Mouse (Mus musculus) forebrain, embryonic 10.5 days (tissue): Measurements from ENCODE around the gene Sipa1l2. TPM values are rescaled to one million over a fixed set of nuclear protein-coding genes. Genes with fewer than 3 reads are reported as not detected.

Experiments used
- DNase-seq: peaks from one replicate; pipeline ENCODE4 v3.0.0-alpha.2; 2017; ENCODE audit warnings: low spot score; ENCODE audit errors: extremely low spot score
- H3K27ac ChIP-seq: fragments of 300-500 bp; sonication (generic); 2 replicates; pipeline ENCODE4 v1.5.1; 2016; ENCODE audit warnings: mild to moderate bottlenecking
- H3K27me3 ChIP-seq: fragments of 300-500 bp; sonication (generic); 2 replicates; pipeline ENCODE4 v1.6.1; 2016; ENCODE audit warnings: mild to moderate bottlenecking; ENCODE audit not compliant: poor library complexity, severe bottlenecking
- H3K36me3 ChIP-seq: fragments of 300-500 bp; sonication (generic); replicated peaks from 2 replicates; pipeline ENCODE4 v1.6.1; 2016; ENCODE audit warnings: mild to moderate bottlenecking, moderate library complexity
- H3K4me1 ChIP-seq: fragments of 300-500 bp; sonication (generic); 2 replicates; pipeline ENCODE4 v1.6.1; 2016
- H3K4me3 ChIP-seq: fragments of 300-500 bp; sonication (generic); 2 replicates; pipeline ENCODE4 v1.5.1; 2016; ENCODE audit warnings: mild to moderate bottlenecking, moderate library complexity
- H3K9me3 ChIP-seq: fragments of 300-500 bp; sonication (generic); 2 replicates; pipeline ENCODE4 v1.6.1; 2016; ENCODE audit warnings: mild to moderate bottlenecking, moderate library complexity
- WGBS: fragments of 180-500 bp; shearing (Covaris S2); methylation state at CpG from one replicate; pipeline ENCODE4 v1.1.7; 2016; 5-methylcytosine and 5-hydroxymethylcytosine counted together
- polyA plus RNA-seq: library from polyadenylated mRNA; unstranded; fragments of >200 nt; fragmentation: Nextera tagmentation; extraction: Ambion mirVana; gene quantifications from 2 replicates; pipeline ENCODE4 v1.2.1, GENCODE M21; 2016

Gene Sipa1l2
- polyA plus RNA-seq, 1 experiment from 2014 or later = 15.4 TPM

DNA sequence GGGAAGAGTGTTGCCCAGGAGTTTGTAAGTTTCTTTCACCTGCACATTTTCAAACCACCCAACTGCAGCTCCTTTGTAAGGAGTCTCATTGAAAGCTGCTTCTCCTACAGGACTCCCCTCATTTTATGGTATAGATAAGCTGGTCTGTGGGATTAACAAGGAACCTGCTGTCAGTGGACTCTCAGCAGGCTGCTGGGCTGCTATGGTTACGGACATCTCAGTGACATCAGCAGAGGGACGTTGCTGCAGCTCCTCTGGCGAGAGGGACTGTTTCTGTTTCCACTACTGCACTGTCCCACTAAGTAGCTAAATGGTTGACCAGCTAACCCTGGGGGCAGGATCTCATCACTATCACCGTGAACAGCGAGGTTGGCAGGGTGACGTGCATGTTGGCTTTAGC lies 120.6 kb downstream of the Sipa1l2 start:
- Histone ChIP-seq H3K4me3 (no peak overlapping the region), H3K27ac (no peak overlapping the region; the same call in 1 of the 2 replicates), H3K27me3 (no peaks in the 10 kb centered on the region), H3K9me3 (no peaks in the 10 kb centered on the region), H3K36me3 (peaks cover 90% of the 10 kb centered on the region), H3K4me1 (peaks cover 12% of the 10 kb centered on the region)
- WGBS = 58% methylated on average over 6 of the region's 6 CpGs
- DNase-seq = no peak

DNA sequence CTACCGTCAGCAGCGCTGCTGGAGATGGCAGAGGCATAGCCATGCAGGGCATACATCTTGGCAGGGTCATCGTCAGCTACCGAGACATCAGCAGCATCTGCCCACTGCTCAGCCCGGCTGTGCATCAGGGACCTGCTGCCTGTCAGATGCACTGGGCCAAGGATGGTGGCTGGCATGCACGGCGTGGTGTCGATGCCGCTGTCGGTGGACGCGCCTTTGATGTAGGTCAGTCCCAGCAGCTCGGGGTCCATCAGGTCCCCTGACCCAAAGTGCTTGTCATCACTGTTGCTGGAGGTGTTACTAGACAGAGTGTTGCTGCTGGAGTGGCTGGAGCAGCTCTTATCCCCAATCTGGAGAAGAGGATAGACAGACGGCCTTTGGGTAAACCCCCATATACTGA lies 122.1 kb downstream of the Sipa1l2 start:
- 95% methylated on average over 14 of the region's 14 CpGs for whole genome bisulfite sequencing
- peaks cover 12% of the 10 kb centered on the region for H3K4me1 ChIP-seq

DNA sequence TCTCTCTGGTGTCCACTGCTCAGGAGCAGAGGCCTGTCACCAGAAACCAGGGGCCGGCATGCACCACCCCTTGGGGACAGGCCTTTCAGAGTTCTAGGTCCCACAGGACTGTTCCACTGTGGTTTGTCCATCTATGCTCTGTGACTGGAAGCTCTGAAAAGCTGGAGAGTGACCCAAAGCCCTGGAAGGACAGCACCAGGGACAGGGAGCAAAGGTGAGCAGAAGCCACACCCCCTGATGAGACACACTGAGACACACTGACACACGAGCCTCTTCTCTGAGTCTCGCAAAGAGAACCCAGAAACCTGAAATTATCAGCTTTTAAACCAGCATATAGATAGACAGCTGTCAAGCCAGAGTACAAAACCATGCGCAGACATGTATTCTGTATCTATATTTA lies 123.4 kb downstream of the Sipa1l2 start:
- DNase-seq = no peak
- Histone ChIP-seq H3K36me3 (peaks cover 91% of the 10 kb centered on the region), H3K9me3 (no peaks in the 10 kb centered on the region), H3K4me1 (peaks cover 20% of the 10 kb centered on the region), H3K27ac (no peak overlapping the region), H3K27me3 (no peaks in the 10 kb centered on the region), H3K4me3 (no peak overlapping the region)
- WGBS = 78% methylated on average over 4 of the region's 4 CpGs

More for the DNA sequence above, 122.1 kb downstream of the Sipa1l2 start:
- Histone ChIP-seq H3K36me3 (peaks cover 91% of the 10 kb centered on the region), H3K9me3 (no peaks in the 10 kb centered on the region), H3K4me3 (no peak overlapping the region), H3K27ac (no peak overlapping the region), H3K27me3 (no peaks in the 10 kb centered on the region)
- no peak for DNase-seq

DNA sequence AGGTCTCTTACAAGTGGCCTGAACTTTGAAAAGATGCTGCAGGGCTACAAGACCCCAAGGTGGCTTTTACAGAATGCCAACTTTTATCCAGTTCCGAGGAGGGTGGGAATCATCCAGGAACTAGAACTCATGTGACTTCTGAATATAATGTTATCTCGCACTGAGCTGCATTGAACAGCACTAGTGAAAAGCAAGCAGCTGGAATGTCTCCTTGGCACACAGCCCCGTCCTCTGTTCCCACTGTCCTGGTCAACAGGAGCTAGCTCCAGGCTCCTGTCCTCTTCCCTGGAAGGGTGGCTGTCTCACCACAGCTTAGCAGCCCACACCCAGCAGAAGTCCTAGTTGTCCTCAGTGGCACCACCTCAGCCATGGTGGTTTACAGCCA lies 124.4 kb downstream of the Sipa1l2 start:
- Histone ChIP-seq H3K4me1 (peaks cover 20% of the 10 kb centered on the region), H3K36me3 (peaks cover 91% of the 10 kb centered on the region), H3K27ac (no peak overlapping the region), H3K4me3 (no peak overlapping the region), H3K9me3 (no peaks in the 10 kb centered on the region), H3K27me3 (no peaks in the 10 kb centered on the region)
- DNase-seq = no peak
- WGBS = 91% methylated on average over 3 of the region's 3 CpGs

DNA sequence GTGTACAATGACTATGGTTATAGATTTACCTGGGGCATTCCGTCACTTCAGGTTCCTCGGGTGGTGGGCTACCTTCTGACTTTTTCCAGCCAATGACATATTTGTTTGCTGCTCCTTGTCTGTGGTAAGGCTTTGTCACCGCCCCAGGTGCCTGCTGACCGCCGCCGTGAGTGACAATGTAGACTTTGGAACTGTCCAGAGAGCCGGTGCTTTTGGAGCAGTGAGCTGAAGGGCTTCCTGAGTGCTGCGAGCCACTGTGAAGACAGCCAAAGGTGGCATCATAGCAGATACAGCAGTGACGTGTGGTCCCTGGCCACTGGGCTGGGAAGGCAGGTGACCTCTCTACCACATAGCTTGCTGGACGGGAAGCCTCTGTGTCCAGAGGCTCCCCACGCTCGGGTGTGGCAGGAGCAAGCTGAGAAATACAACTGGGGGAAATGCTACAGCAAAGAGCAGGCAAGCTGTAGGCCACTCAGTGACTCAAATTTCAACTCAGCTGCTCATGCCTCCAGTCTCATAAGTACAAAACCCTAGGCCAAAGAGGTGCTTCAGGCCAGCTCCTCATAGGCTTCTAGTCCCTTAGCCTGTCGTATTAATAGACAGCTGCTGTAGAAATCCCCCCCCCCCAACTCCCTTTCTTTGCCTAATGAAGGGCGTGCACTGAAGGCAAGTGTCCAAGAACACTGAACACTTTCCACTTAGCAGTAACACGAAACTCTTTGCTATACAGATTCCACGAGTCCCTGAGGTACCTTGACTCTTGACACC lies 125.0 kb downstream of the Sipa1l2 start:
- WGBS = 87% methylated on average over 16 of the region's 16 CpGs
- Histone ChIP-seq H3K4me3 (no peak overlapping the region), H3K27ac (no peak overlapping the region), H3K27me3 (no peaks in the 10 kb centered on the region), H3K9me3 (no peaks in the 10 kb centered on the region), H3K36me3 (peaks cover 91% of the 10 kb centered on the region), H3K4me1 (peaks cover 20% of the 10 kb centered on the region)
- no peak for DNase-seq

DNA sequence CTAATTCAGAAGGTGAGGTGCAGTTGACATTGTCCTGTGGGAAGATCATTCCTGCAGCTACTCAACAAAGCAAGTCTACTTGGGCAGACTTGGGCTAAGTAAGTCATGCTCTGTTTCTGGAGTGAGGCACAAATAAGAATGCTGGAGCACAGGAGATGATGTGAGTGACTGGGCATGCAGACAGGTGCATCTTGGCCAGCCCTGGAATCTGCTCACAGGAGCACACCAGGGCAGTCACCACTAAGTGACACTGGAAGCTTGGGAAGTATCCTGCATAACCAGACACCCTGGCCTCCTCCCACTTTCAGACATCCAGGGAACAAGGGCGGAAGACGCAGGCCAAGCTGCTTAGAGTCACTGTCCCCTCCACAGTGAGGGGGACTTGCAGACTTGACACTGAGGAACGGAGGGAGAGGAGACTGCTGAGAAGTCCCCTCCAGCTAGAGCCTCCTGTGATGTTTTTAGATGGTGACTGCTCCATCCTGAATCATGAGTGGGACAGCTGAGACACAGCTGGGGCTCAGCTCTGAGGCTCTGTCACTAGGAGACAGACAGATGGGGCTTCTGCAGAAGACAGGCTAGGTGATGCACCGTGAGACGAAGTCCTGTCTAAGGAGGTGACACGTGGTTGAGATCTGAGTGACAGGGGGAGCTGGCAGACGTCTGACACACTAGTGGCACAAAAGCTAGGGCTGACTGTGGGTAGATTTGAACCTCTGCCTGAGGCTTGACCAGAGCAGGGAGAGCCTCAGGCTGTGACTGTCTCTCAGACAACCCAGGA lies 134.1 kb downstream of the Sipa1l2 start:
- no peaks in the 10 kb centered on the region for H3K27me3 ChIP-seq
- H3K4me1 ChIP-seq = peaks cover 20% of the 10 kb centered on the region
- DNase-seq = no peak
- H3K4me3 ChIP-seq = no peak overlapping the region
- 85% methylated on average over 7 of the region's 7 CpGs for WGBS
- H3K27ac ChIP-seq = peak overlapping the region; percentile 32
- no peaks in the 10 kb centered on the region for H3K9me3 ChIP-seq
- H3K36me3 ChIP-seq = peaks cover 74% of the 10 kb centered on the region

DNA sequence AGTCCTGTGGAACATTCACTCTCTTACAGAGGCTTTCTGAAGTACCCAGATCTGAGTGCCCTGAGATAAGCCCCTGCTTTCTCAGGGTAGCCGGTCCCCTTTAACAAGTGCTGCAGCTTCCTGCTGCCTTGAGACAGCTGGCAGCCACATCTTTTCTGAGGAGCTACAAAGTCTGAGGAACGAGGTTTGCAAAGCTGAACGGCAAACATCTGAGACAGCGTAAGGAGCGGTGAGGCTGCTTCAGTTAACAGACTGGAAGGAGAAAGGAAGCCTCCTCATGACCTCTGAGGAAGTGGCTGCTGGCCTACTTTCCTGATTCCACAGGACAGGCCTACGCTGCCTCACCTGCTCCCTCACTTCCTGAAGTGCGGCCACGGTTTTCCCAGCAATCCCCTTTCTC lies 135.5 kb downstream of the Sipa1l2 start:
- H3K4me1 ChIP-seq = peaks cover 28% of the 10 kb centered on the region
- H3K4me3 ChIP-seq = no peak overlapping the region
- H3K27ac ChIP-seq = peak overlapping the region; percentile 32
- H3K36me3 ChIP-seq = peaks cover 72% of the 10 kb centered on the region
- DNase-seq = no peak
- WGBS = 78% methylated on average over 8 of the region's 8 CpGs
- H3K27me3 ChIP-seq = no peaks in the 10 kb centered on the region
- H3K9me3 ChIP-seq = no peaks in the 10 kb centered on the region

DNA sequence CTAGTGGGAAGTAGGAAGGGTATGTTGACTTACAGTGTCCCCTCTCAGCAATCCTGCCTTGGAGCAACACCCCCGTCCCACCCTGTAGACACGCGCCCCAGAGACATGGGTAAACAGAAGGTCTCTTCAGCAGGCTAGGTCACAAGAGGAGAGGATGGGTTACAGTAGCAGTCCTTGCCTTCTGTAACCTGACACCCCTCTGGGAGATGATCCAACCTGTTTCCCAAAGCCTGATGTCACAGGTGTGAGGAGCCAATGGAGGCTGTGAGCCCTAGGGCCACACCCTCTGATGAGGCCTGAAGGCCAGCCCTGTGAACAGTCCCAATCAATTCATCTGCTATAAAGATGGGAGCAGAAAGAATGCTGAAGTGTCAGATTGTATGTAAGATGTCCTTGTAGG lies 138.3 kb downstream of the Sipa1l2 start:
- Histone ChIP-seq H3K4me1 (peaks cover 43% of the 10 kb centered on the region), H3K4me3 (no peak overlapping the region), H3K9me3 (no peaks in the 10 kb centered on the region), H3K36me3 (peaks cover 50% of the 10 kb centered on the region), H3K27ac (no peak overlapping the region), H3K27me3 (peaks cover 5% of the 10 kb centered on the region; the same call in 1 of the 2 replicates)
- no peak for DNase-seq
- WGBS = 75% methylated on average over 3 of the region's 3 CpGs

DNA sequence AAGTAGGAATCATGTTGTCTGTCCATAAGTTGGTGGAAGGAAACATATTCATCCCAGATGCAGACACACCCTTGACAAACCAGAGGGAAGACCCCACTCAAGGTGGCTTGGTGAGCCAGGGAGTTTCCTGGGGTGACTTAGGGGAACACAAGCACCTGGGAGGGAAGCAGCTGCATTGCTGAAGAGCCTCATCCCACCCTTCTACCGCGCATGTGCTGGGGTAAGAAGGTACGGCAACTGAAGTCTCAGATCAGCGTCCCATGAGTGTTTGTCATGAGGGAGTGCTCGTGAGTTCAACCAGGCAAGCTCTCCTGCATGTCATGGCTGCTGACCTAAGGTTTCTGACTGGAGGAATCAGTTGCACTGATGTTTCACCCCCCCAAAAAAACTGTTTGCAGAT lies 138.8 kb downstream of the Sipa1l2 start:
- H3K36me3 ChIP-seq = peaks cover 47% of the 10 kb centered on the region
- no peak overlapping the region for H3K27ac ChIP-seq
- 95% methylated on average over 5 of the region's 5 CpGs for WGBS
- H3K9me3 ChIP-seq = no peaks in the 10 kb centered on the region
- peaks cover 43% of the 10 kb centered on the region for H3K4me1 ChIP-seq
- no peak for DNase-seq
- no peak overlapping the region for H3K4me3 ChIP-seq
- peaks cover 5% of the 10 kb centered on the region; the same call in 1 of the 2 replicates for H3K27me3 ChIP-seq

DNA sequence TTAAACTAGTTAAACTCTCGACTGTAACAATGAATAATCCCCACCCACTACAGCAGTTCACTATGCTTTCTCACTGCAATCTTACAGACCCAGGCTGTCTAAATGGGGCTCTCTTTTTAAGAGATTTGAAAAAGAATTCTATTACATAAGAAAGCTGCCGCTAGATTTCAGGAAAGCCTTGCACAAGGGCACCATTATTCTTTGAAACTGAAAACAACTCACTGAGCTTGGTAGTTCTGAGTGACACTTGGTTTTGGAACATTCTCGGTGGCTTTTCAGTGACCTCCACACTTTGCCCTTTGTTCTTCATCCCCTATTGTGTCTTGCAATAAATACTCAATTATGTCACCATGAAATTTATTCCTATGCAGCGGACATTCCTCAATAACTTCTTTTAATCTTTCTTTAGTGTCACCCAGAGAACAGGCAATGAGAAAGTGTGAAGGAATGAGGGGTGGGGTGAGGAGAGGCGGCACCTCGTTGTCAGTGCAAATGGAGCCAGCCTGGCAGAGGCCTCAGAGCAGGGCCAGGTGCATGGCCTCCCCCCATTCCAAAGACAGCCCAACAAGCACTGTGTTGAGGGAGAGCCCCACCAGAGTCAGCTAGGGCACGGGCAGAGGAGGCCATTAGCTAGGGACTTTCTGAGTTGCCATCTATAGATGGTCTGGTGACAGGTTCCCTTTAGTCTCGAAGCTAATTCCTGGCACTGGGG lies 140.5 kb downstream of the Sipa1l2 start:
- 47% methylated on average over 8 of the region's 8 CpGs for WGBS
- no peak for DNase-seq
- H3K27ac ChIP-seq = peak overlapping the region; percentile 67; the same call in 1 of the 2 replicates
- H3K27me3 ChIP-seq = peaks cover 5% of the 10 kb centered on the region; the same call in 1 of the 2 replicates
- peaks cover 43% of the 10 kb centered on the region for H3K36me3 ChIP-seq
- peaks cover 41% of the 10 kb centered on the region for H3K4me1 ChIP-seq
- H3K4me3 ChIP-seq = no peak overlapping the region
- H3K9me3 ChIP-seq = no peaks in the 10 kb centered on the region

DNA sequence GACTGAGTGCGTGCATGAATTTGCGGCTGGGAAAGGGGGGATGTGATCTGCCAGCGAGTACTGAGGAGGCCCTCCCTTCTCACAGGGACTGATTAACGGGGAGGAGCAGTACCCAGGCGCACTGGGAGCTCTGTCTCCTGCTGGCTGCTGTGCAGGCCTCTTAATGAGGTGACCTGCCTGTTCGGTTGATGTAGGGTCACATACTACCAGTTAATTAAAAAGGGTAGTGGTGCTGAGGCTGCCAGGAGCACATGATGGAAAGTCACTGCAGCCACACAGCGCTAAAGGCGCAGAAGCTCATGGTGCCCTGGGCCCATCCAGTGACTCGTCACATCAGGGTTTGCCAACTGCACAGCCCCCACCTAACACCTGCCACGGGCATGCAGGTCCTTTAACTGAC lies 145.7 kb downstream of the Sipa1l2 start:
- Histone ChIP-seq H3K9me3 (no peaks in the 10 kb centered on the region), H3K36me3 (peaks cover 33% of the 10 kb centered on the region), H3K27me3 (peaks cover 5% of the 10 kb centered on the region; the same call in 1 of the 2 replicates), H3K27ac (peak overlapping the region; percentile 67), H3K4me1 (peaks cover 44% of the 10 kb centered on the region), H3K4me3 (no peak overlapping the region)
- no peak for DNase-seq
- 55% methylated on average over 10 of the region's 10 CpGs for WGBS

DNA sequence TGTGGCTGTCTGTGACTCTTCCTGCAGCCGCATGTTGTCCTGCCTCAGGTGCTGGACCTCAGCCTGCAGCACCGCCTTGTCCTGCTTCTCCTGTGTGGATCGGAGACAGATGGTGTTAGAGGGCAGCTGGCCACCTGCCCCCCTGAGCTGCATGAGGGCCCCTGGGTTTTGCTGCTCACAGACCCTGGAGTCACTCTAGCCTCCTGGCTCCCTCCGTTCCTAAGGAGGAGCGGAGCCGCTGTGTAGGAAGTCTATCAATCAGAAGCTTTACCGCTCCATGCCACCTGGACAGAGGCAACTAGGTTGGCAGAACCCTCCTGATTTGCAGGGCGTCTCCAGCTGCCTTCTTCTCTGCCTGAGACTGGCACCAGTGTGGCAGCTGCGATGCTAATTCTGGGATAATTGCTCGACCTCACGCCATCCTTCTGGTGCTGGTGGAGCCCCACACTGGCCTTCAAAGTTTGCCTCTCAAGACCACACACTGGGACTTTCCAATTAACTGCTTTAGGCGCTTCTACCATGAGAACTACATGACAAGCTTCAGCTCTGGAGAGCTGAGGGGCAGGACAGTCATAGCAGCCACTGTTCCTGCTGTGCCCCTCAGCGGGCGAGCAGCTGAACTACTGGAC lies 150.3 kb downstream of the Sipa1l2 start:
- Histone ChIP-seq H3K4me1 (peaks cover 22% of the 10 kb centered on the region), H3K36me3 (peaks cover 36% of the 10 kb centered on the region), H3K9me3 (no peaks in the 10 kb centered on the region), H3K4me3 (no peak overlapping the region), H3K27ac (peak overlapping the region; percentile 40; the same call in 1 of the 2 replicates), H3K27me3 (no peaks in the 10 kb centered on the region)
- DNase-seq = no peak
- WGBS = 86% methylated on average over 14 of the region's 14 CpGs
